8 mouse cellular contexts compared by ENCODE assay signal in genomic region chr5:29894606-29895595, GRCm38 (mm10).
DNase-seq lines count a peak whose midpoint lies in the region; ATAC-seq and TF ChIP-seq lines count a peak whose summit lies in the region.

No protein-coding gene starts in this region.

- no peak overlapping the region for H3K27ac ChIP-seq in heart, embryonic 10.5 days
- H3K27ac ChIP-seq in heart, postnatal 0 days (ENCODE audit: low read depth), result peak overlapping the region; percentile 40; the same call in 1 of the 2 replicates
- H3K27ac ChIP-seq in layer of hippocampus, adult 2 months, result no peak overlapping the region

- TF ChIP-seq CTCF in heart, postnatal 0 days (IDR thresholded peaks at IDR 0.05; ENCODE audit: low read depth), result no peak
- no peak for TF ChIP-seq CTCF in layer of hippocampus, adult 2 months (conservative IDR thresholded peaks at IDR 0.05)

- H3K9ac ChIP-seq in heart, postnatal 0 days (replicated peaks; ENCODE audit: low read depth, low read length), result no peak overlapping the region

- H3K4me3 ChIP-seq in heart, embryonic 10.5 days, result no peak overlapping the region
- H3K4me3 ChIP-seq in heart, postnatal 0 days (ENCODE audit: low read depth, low read length), result no peak overlapping the region
- no peak overlapping the region for H3K4me3 ChIP-seq in layer of hippocampus, adult 2 months

- no peaks in the 10 kb centered on the region for H3K36me3 ChIP-seq in heart, embryonic 10.5 days
- no peaks in the 10 kb centered on the region for H3K36me3 ChIP-seq in heart, postnatal 0 days (replicated peaks; ENCODE audit: control insufficient read depth, insufficient read depth, low read length)

- 0 out of 2 replicates have a peak, but pooled peaks have one; percentile 51 for ATAC-seq in heart, postnatal 0 days (ENCODE audit: insufficient read depth, low read depth)
- no peak for ATAC-seq in CD4-positive, CD25-positive, alpha-beta regulatory T cell, adult 4 months

- no peaks in the 10 kb centered on the region for H3K9me3 ChIP-seq in heart, embryonic 10.5 days
- no peaks in the 10 kb centered on the region for H3K9me3 ChIP-seq in heart, postnatal 0 days (replicated peaks; ENCODE audit: control insufficient read depth, low read length)

- no peak for TF ChIP-seq EP300 in heart, postnatal 0 days (IDR thresholded peaks at IDR 0.05; ENCODE audit: low read depth)

- H3K4me2 ChIP-seq in heart, postnatal 0 days (ENCODE audit: low read depth, low read length), result no peak overlapping the region

- H3K4me1 ChIP-seq in heart, embryonic 10.5 days, result peaks cover 15% of the 10 kb centered on the region
- H3K4me1 ChIP-seq in heart, postnatal 0 days (ENCODE audit: control insufficient read depth, insufficient read depth), result peaks cover 14% of the 10 kb centered on the region; the same call in 1 of the 2 replicates

- WGBS in heart, embryonic 10.5 days, result 57% methylated on average over 9 of the region's 9 CpGs
- WGBS in heart, postnatal 0 days, result 58% methylated on average over 9 of the region's 9 CpGs

- no peaks in the 10 kb centered on the region for H3K27me3 ChIP-seq in heart, embryonic 10.5 days (ENCODE audit: insufficient read depth, poor library complexity, severe bottlenecking)
- no peaks in the 10 kb centered on the region for H3K27me3 ChIP-seq in heart, postnatal 0 days (ENCODE audit: control insufficient read depth, insufficient read depth, low read length)

- DNase-seq in heart, adult 18-20 months, result peak; percentile 55 to 72
- DNase-seq in heart, embryonic 10.5 days (ENCODE audit: low spot score), result no peak
- DNase-seq in heart, postnatal 0 days (ENCODE audit: low spot score), result peak; percentile 33
- DNase-seq in kidney, postnatal 36 days, result peak; percentile 4 to 33
- peak; percentile 3 for DNase-seq in retina, postnatal 1 day
- DNase-seq in layer of hippocampus, adult 2 months (ENCODE audit: low spot score in 2 of 2), result no peak
- no peak for DNase-seq in right cerebral cortex, postnatal 14 days

Comparison
In these comparisons a context has a peak if more than half of its experiments do, and no peak if none do; other contexts are left out.
1. DNase-seq: peak in heart, adult 18-20 months (2 of 2), heart, postnatal 0 days (single experiment), kidney, postnatal 36 days (2 of 2) and retina, postnatal 1 day (single experiment); none in heart, embryonic 10.5 days (single experiment), layer of hippocampus, adult 2 months (0 of 2) and right cerebral cortex, postnatal 14 days (single experiment).